Mouse (Mus musculus): ENCODE data around the gene Olfr527.

DNA sequence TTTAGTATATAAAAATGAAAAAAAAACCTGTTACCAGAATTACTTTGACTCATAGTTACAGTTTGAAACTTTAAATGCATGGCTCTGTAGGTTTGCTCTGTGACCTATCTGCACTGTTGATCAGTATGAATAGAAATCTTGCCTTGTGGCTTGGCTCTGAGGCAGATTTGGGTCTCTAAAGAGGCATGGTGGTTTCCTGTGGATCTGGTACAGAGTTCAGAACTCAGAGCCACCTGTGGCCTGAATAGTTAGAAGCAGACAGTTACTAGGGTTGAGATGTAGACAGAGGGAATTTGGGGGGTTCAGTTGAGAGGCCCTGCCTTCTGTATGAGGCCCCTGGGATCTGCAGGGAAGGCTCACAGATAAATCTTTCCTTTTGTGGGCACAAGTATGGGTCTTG is 12.7 kb upstream of the Olfr527 start:
- no peak for TF ChIP-seq USF1 (IDR thresholded peaks at IDR 0.05; ENCODE audit: low read depth, low read length)
- no peak for TF ChIP-seq RCOR1 (conservative IDR thresholded peaks at IDR 0.05; ENCODE audit: low read depth, low read length)
- no peak for TF ChIP-seq EP300 (IDR thresholded peaks at IDR 0.05; ENCODE audit: low read length)
- no peak for TF ChIP-seq CTCF (conservative IDR thresholded peaks at IDR 0.05 in 1 of 2, IDR thresholded peaks at IDR 0.05 in 1 of 2; ENCODE audit: low read depth in 2 of 2, low read length in 2 of 2)
- TF ChIP-seq POLR2A (IDR thresholded peaks at IDR 0.05; ENCODE audit: low read depth, low read length), result no peak
- no peak for TF ChIP-seq ZMIZ1 (IDR thresholded peaks at IDR 0.05; ENCODE audit: low read depth, low read length)
- no peak for TF ChIP-seq MAFK (IDR thresholded peaks at IDR 0.05; ENCODE audit: insufficient replicate concordance, low read length)
- no peak for TF ChIP-seq KAT2A (IDR thresholded peaks at IDR 0.05; ENCODE audit: insufficient replicate concordance, low read length)
- TF ChIP-seq CHD1 (IDR thresholded peaks at IDR 0.05; ENCODE audit: low read depth, low read length), result no peak
- no peak for TF ChIP-seq JUN (IDR thresholded peaks at IDR 0.05; ENCODE audit: insufficient read depth, low read depth, low read length)
- TF ChIP-seq NRF1 (IDR thresholded peaks at IDR 0.05; ENCODE audit: low read depth, low read length), result no peak
- TF ChIP-seq SMC3 (IDR thresholded peaks at IDR 0.05; ENCODE audit: low read depth, low read length), result no peak
- TF ChIP-seq MAZ (IDR thresholded peaks at IDR 0.05; ENCODE audit: low read depth, low read length), result no peak
- no peak for TF ChIP-seq PAX5 (IDR thresholded peaks at IDR 0.05; ENCODE audit: low read length)
